Comparison of ENCODE assay signal across 24 mouse cellular contexts in the genomic region with DNA sequence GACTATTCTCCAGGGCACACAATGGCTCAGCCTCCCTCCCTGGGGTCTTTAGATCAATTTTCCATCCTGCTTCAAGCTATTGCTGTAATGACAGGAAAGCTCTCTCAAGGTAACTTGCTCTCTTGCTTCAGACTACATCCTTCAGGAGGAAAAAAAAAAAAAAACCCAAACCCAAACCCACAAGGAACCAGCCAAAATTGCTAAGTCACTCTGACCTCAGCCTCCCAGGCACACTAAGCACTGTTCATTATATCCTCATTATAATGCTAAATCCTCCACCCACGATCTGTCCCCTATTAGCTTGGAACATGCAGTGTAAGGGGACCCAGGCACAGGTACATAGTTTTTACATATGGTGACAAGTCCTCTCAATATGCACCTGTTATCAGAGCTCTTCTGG.
"Had no signal": no experiment of that assay in that cellular context is flagged by ENCODE, and none has a peak within 500 bp of the region (broad histone marks: within the 10 kb centered on the region; RNA-seq: fewer than 3 reads in every experiment).

No protein-coding gene starts in this region.

- H3K27ac ChIP-seq: kidney, embryonic 15.5 days; left cerebral cortex, adult 2 months; limb, embryonic 12.5 days; limb, embryonic 15.5 days; liver, embryonic 14.5 days; lung, embryonic 15.5 days; midbrain, embryonic 12.5 days; midbrain, embryonic 15.5 days; neural tube, embryonic 12.5 days; neural tube, embryonic 15.5 days; stomach, postnatal 0 days had no signal

- H3K4me1 ChIP-seq: kidney, embryonic 15.5 days; limb, embryonic 15.5 days had no signal

- ATAC-seq: liver, postnatal 0 days; midbrain, embryonic 15.5 days had no signal

- H3K4me3 ChIP-seq: kidney, embryonic 15.5 days; left cerebral cortex, adult 2 months; limb, embryonic 12.5 days; limb, embryonic 15.5 days; lung, embryonic 15.5 days; midbrain, embryonic 12.5 days; midbrain, embryonic 15.5 days; neural tube, embryonic 12.5 days; neural tube, embryonic 15.5 days had no signal

- H3K9ac ChIP-seq: kidney, embryonic 15.5 days; limb, embryonic 12.5 days; limb, embryonic 15.5 days; liver, embryonic 14.5 days; liver, postnatal 0 days; lung, embryonic 15.5 days; midbrain, embryonic 12.5 days; midbrain, embryonic 15.5 days; neural tube, embryonic 12.5 days; neural tube, embryonic 15.5 days had no signal

- H3K36me3 ChIP-seq: kidney, embryonic 15.5 days; limb, embryonic 12.5 days; limb, embryonic 15.5 days; lung, embryonic 15.5 days; midbrain, embryonic 12.5 days; midbrain, embryonic 15.5 days; neural tube, embryonic 12.5 days; neural tube, embryonic 15.5 days had no signal

- H3K9me3 ChIP-seq: kidney, embryonic 15.5 days; limb, embryonic 15.5 days; midbrain, embryonic 12.5 days; midbrain, embryonic 15.5 days; neural tube, embryonic 12.5 days; neural tube, embryonic 15.5 days had no signal

- DNase-seq: kidney, adult 8-10 months; kidney, postnatal 10 days; kidney, postnatal 36 days; layer of hippocampus, postnatal 36 days; left cerebral cortex, postnatal 4 days; liver, postnatal 0 days; lung, postnatal 10 days; lung, postnatal 36 days; right cerebral cortex, postnatal 14 days; right cerebral cortex, postnatal 4 days; thymus, adult 2 months; thymus, postnatal 14 days; thymus, postnatal 4 days had no signal
